Mouse (Mus musculus): ENCODE measurements around the gene Gbx2.

Gene Gbx2

DNA sequence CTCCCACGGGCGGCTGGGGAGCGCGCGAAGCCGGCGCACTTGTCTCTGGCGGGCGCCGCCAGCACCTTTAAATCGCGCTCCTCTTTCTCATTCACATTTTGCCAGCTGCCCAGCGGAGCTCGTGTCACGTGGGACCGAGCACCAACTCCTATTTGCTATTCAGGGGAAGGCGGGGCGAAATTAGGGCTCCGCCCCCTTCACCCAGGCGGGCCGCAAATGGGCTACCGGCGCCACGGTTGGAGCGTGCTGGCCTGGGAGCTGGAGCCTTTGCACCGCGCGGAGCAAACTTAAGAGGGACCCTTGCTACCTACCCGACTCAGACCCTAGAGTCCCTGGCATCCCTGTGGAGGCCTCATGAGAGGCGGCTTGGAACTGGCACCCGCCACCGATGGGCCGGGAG, at the start of gene Gbx2:
Gene Gbx2, minus strand, starts transcription at position 60 of the 400 bp plus-strand sequence.
- DNase-seq = no peak

DNA sequence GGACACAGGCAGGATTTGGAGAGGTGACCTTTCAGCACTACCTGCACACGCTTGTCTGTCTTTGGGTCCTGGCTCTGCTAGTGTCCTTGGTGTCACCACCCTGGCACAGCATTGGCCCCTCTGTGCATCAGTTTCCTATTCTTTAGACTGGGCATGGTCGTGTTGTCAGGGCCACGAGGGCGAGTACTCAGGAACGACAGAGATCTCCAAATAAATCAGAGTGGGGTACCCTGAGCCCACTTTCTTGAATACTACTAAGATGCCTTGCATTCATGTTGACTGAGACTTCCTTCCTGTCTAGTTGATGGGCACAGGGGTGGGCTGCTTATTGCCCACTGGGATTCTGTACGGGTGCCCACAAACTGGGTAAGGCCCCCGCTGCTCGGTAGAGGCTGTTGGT, 46.3 kb upstream of the Gbx2 start:
- DNase-seq = no peak

DNA sequence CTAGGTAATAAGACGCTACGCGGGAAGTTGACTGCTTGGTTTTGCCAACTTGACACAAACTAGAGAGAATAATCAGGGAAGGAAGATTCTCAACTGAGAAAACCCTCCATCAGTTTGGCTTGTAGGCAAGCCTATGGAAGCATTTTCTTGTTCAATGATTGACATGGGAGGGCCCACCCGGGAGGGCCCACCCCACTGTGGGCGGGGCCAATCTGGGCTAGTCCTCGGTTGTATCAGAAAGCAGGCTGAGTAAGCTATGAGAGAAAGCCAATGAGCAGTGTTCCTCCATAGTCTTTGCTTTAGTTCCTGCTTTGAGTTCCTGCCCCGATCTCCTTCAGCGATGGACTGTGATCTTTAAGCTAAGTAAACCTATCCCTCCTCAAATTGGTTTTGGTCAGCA, 45.4 kb upstream of the Gbx2 start:
- no peak for DNase-seq

DNA sequence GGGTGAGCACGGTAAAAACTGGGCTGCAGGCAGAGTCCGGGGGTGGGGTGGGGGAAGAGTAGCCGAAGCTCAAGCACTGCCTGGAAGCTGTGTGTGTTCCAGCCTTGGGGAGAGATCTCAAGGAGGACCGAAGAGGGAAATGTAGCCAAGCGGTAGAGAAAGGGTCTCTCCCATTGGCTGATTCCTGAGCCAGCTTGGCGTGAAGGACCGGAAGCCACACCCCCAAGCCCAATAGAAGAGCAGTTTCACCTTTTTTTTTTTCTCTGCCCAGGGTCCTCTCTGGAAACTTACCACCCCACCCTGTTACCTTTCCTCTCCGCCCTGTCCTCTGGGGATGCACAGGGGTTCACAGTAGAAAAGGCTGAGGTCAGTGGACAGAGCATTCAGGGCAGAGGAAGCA, 43.6 kb upstream of the Gbx2 start:
- no peak for DNase-seq

DNA sequence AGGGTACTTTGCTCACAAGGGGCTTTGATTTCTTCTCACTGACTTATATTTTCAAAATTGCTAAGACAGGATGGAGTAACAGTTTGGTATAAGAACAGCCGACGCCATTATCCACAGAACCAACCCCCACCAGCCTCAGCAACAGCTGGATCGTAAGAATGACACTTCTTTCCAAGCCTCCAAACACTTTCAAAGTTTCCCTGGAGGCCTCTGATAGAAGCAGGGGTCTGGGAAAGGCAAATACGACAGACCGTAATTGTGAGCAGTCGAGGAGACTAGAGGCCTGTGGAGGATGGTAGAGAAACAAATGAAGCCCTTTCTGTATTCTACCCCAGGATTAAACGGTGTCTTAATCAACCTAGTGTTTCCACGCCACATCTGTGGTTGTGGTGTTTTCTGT, 40.9 kb upstream of the Gbx2 start:
- DNase-seq = no peak

DNA sequence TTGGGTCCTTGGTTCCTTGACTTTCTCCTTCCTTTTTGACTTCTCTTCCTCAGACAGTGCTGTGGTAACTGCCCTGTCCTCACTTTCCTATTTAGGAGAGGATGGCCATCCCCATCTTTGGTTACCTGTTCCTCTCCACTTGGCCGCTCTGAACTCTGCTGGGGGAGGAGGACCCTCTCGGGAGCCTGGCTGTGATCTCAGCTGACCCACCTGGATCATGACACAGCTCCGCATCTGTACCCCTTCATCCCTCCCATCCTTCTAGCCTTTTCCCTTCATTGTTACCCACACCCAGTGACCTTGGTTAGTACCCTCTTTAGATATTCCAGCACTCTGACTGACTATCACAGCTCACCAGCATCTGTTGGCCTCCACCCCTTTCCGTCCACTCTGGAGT, 38.7 kb upstream of the Gbx2 start:
- no peak for DNase-seq

DNA sequence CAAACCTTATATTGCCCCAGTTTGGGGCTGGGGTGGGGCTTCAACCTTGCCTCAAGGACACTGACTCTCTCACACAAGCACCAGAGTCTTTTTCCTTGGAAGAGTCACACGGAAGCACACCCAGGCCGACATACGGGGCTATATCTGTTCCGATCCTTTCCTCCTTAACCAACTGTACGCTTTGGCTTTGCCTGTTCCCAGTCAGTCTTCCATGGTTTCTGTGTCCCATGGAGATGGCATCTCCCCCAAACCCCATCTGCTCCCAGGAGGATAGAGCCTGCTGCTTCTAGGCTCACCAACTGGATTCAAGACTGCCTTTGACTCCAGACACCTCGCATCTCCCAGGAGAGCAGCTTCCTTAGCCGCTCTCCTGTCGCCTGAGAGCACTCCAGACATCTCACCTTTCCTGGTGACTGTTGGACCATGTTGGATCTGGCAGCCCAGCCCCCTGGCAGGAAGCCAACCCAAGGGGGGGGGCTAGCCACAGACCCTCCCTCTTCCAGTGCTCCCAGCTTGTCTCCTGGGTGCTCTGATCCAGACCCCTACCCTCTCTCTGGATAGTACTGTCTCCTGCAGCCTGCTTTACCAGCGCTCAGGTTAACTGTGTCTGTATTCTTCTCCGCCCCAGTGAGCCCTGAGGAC, 38.2 kb upstream of the Gbx2 start:
- no peak for DNase-seq

DNA sequence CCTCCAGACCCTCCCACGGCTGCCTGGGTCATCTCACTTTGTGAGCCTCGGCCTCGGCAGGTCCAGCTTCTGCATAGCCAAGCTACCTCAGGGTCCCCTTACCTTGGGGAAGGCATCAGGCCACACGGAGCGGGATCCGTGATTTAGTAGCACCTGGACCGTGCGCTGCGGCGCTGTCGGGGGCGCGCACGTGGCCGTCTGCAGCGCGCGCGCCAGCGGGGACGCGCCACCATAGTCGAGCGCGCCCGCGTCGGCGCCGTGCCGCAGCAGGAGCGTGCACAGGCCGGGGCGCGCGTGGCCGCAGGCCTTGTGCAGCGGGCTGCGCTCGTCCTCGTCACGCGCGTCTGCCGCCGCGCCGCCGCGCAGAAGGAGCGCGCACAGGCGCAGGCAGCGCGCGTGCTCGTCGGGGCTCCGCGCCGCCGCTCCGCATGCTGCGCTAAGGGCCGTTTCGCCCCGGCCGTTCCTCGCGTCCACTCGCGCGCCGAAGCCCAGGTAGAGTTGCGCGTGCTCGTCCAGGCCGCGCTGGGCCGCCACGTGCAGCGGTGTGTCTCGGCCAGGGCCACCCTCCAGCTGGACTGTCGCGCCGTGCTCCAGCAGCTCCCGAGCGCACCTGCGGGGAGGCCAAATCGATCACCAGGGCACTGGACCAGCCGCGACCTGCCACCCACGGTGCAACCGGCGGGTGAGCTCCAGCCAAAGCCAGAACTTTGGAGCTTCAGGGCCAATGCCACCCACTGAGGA, 37.3 kb upstream of the Gbx2 start:
- DNase-seq = no peak

DNA sequence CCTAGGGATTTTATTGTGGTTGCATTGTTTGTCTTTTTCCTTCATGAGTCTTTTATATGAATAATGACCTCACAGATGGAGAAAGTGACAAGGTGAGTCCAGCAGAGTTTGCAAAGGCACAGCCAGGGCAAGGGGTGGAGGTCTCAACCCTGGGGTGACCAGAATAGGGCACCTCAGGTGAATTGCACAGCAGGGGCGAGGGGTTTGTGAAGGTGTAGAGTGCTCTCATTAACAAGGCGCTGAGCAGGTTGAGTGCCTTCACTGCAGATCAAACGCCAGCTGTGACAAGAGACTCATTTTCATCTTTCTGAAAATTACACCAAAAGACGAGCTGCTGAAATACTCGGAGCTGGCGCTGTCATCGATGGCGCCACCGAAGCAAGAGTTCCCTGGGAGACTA, 36.6 kb upstream of the Gbx2 start:
- no peak for DNase-seq

DNA sequence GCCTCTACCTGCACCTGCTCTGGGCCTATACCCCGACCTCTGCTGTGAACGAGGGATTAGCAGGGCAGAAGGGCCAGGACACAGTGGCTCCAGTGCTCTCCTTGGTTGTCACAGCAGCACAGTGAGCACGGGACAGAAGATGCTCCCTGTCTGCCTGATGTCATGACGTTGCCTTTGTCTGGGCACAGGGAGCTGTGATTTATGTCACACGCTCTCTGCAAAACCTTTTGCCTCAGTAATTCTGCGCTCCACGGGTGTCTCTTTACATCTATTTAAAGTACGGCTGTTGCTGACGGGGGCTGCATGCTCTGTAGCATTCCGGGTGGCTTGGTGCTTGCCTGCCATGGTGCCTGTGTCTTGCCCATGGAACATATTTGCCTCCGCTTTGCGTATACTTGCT, 33.4 kb upstream of the Gbx2 start:
- no peak for DNase-seq

DNA sequence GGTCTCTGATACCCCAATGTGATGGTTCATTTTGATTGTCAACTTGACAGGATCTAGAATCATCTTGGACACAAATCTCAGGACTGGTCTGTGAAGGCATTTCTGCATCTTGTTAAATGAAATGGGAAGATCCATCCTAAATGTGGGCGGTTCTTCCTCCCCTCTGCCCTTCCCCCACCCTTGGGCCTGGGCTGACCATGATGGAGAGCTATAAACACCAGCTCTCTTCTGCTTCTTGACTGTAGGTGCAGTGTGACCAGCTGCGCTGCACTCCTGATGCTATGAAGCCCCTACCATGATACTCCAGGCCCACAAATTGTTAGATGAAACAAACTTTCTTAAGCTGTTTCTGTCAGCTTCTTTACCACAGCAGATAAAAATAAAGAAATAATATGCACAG, 32.3 kb upstream of the Gbx2 start:
- no peak for DNase-seq

DNA sequence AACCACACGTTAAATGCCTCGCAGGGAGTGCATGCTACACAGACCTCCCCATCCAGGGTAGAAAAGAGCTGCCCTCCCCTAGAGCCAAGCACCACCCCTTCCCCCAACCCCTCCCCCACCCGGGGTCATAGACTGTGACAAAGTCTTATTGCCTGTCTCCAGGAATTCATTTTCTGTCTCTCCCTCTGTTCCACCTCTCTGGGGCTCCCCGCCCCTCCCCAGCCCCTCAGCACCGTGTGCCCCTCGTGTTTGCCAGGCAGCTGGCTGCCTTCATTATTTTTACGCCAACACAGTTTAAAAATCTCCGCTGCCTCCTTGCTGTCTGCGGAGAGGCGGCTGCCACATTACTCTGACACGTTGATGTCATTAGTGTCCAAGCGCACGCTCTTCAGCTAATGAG, 31.1 kb upstream of the Gbx2 start:
- DNase-seq = no peak

DNA sequence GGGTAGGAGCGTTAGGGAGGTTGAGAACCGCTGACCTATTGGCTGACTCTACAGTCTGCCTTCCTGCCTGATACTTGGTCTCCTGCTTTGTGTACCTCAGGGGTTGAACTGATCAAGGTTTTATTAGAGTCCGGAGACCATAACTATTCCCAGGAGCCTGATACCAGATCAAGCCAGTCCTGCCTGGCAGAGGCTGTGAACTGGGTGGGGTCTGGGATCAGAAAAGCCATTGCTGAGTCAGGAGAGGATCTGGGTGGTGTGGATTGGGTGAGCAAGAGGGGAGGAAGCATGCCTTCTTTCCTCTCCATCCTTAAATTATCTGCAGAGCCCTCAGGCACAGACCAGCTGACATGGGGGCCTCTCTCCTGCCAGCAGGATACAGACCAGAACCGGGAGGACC, 28.4 kb upstream of the Gbx2 start:
- no peak for DNase-seq

DNA sequence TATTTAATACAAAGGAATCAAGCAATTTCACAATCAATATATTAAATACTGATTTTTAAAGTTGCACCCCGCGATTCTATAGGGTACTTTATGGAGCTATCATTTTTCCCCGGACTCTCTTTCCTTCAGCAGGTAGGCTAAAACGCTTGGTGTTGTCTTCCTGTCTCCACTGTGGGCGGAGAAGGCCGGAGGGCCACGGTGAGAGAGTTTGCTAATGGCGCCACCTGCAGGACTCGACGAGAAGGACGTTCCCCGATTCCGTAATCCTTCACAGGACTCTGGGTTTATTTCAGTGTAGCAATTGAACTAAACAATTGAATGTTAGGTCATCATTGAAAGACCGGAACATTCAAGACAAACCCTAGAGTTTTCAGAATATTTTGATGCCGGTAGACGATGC, 12.2 kb upstream of the Gbx2 start:
- DNase-seq = peak; percentile 57

DNA sequence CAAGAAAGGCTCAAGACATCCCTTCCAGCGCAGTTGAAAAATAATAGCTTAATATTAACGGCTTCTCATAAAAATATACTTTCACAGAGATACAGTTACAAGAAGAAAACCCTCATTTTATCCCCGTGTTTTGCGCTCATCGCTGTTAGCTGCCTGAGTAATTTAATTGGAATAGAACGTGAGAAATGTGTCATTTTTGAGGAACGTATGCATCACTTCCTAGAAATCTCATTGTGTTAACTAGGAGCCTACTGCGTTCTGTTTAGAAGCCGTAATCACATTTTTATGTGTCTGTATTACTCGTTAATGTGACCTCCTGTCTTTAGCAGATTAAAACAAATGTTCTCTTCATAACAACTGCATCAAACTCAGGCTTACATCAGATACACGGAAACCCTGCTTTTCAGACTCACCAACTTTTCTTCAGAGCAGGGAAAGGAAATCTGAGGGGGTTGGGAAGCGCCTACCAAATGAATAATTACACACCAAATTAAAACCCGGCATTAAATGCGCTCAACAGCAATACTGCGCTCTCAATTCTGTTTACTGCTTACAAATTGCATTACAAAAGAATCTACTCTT, 11.5 kb upstream of the Gbx2 start:
- DNase-seq = no peak

DNA sequence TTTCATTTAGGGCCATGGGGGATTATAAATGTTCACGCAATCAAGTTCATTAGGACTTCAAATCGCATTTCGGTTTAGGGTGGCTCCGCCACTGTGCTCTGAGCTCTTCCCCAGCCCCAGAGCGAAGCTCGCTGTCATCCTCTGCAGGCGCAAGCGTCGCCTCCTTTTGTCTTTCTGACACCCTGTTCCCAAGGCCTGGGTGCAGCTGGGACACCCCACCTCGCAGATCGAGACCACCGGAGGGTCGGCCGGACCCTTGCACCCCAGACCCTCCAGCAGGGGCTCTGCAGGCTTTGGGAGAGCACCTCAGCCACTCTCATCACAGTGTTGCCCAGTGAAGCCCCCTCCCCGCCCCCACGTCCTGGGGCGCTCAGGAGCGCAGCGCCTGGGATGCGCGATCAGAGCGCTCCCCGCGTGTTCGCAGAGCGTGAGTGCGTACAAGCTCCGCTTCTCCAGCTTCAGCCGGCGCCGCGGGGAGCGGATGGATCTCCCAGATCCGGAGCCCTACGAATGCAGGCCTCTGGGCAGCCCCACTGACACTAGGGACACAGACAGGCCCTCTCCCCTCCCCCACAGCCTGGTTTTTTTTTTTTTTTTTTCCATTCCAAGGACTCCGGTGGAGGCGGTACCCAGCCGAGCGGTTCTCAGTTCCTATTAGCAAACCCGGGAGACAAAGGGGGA, 10.9 kb upstream of the Gbx2 start:
- no peak for DNase-seq

DNA sequence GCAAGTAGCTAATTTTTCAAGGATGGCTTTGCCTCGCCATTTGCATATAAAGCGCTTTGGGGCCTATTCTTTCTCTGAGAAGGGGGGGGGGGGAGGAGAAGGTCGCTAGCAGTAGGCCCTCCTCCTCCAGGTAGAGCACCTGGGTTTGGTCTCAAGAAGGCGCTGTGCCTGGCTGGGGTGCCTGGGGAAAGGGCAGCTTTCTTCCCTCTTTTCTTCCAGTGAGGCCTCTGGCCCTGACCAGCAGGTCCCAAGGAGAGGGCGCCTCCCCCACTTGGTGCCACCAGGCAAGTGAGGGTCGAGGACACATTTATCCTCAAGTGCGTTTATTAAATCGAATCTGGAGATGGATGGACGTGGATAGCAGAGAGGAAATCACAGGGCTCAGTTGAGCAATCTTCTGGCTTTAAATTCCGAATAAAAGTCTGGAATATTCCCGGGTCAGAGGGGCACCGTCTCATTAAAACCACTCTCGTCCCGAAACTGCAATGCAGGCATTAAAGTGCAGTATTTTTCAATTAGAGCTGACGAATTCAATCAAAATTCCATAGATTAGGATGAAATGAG, 10.1 kb upstream of the Gbx2 start:
- DNase-seq = no peak

DNA sequence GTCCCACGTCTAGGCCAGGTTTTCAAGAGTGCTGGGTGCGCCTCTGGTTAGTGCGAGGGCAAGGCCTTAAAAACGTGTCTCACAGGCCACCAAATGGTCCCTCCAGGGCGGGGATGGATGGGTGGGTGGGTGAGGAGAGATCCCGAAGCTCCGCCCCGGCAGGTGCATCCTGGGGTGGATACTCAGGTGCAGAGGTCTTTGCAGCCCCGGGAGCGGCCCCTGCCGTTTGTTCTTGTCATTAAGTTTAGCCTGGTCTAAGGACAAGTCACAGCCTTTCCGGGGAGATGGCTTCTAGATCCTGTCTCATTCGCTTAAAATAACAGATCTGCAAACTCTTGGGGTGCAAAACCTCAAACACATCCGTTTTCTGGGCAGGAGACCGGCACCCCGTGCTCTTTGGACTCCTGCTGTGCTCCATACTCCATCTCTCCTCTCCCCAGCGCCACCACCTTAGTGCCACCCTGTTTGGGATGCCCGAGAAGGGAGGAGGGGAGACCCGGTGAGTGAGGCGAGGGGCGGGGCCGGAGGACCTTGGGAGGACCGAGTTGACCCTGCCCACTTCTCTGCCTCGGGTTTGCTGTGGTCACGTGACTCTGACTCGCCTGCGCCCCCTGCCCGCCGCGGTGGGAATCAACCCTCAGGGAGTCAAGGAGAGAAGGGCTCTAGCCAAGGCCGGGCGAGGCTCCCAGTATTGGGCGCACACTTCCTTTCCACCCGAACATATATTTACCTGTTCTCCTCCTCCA, 9.2 kb upstream of the Gbx2 start:
- DNase-seq = peak; percentile 67

DNA sequence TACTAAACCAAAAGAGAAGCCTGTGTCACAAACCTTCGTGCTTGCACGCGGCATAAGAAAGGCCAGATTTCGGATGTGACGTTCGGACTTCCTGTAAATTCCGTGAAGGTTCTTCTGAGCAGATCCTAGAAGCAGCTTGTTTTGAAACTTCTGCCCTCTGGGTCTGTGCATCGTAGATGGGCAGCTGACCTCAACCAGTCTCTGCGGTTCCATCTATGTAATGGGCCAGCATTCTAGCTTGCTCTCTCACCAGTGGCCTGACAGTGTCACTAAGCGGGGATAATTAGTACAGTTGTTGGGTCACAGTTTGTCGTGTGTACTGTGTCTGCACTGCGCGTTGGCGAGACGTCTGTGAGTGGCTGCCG, 8.6 kb upstream of the Gbx2 start:
- DNase-seq = no peak

DNA sequence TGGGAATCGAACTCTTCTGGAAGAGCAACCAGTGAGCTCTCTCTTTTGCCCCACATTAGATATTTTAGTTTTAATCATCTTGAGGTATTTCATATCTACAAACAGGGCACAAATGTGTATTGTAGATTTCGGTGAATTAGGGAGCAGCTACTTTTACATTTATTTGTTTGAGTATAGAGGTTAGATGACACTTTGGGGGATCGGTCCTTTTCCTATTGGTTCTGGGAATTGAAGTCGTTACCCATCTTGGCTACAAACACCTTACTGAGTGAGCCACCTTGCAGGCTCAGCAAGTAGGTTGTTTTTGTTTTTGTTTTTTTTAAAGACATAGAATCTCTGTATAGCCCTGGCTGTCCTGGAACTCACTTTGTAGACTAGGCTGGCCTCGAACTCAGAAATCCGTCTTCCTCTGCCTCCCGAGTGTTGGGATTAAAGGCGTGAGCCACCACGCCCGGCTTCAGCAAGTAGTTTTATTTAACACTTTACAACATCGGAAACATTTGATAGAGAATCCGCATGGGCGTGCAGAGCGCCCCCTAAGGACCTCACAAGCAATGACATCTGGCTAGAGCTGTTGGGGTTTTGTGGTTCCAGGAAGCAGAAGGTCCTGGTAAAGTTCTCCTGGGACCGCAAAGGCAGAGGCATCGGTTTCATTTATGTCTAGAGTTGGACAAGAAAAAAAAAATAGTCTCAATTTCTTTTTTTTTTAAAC, 8.1 kb upstream of the Gbx2 start:
- DNase-seq = no peak

DNA sequence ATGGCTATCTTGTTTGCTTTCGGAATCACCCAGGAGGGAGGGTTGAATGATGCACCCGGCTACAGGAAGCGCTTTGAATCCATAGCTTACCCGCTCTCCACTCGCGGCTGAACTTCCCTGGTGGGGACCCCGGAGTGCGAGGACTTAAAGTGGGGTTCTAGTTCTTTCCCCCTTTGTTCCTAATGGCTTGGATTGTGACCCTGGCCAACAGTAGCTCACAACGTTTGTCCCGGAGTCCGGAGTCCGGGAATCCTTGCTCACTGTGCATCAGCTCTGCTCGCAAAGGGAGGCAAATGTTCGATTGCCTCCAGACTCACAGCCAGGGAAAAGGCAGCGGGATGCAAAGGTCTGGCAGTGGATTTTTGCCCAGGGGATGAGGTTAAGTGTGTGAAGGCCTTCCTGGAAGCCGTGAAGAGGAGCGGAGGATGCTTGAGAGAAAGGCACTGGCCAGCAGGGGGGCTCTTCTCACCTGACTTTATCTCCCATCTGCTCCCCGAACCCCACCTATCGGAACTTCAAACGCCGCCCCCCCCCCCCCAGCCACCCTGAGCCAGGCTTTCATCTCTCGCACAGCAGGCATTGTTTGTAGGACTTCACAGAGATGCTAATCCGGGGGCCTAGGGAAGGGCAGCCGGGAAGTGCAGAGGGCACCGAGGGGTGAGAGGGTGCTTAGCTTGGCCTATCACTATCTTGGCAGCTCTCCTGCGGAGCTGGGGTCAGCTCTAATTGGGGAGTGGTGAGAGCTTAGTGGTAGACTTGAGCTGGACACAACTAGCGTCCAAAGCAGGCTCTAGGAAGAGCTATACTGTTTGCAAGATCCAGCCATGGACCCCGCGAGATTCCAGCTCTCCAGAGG, 4.7 kb upstream of the Gbx2 start:
- DNase-seq = no peak
